Mouse (Mus musculus): ENCODE results near the gene Tmprss12. TPM values are rescaled to one million over a fixed set of nuclear protein-coding genes. Genes with fewer than 3 reads are reported as not detected.
"Not testable (repeated sequence)": the region's sequence is repeated elsewhere in the genome, so short reads cannot be mapped to it uniquely, and the experiment has no call there.

The Tmprss12 gene
- not detected for polyA plus RNA-seq (2017; shearing (Covaris generic))

GRCm38 (mm10) chr15:100280626-100281025, at the start of gene Tmprss12:
TSS of gene Tmprss12 (plus strand) at chr15:100280837.
- ATAC-seq, result no peak

GRCm38 (mm10) chr15:100231616-100232525, 48.8 kb upstream of the Tmprss12 start:
- no peak for ATAC-seq

GRCm38 (mm10) chr15:100235208-100235965, 45.2 kb upstream of the Tmprss12 start:
- no peak for ATAC-seq

- ATAC-seq, result no peak
These were observed 43.7 kb upstream of the Tmprss12 start for GRCm38 (mm10) chr15:100236952-100237351.

GRCm38 (mm10) chr15:100241780-100242179, 38.9 kb upstream of the Tmprss12 start:
- no peak for ATAC-seq

- ATAC-seq, result no peak
These were observed 34.7 kb upstream of the Tmprss12 start for GRCm38 (mm10) chr15:100245951-100246350.

GRCm38 (mm10) chr15:100247296-100247695, 33.3 kb upstream of the Tmprss12 start:
- ATAC-seq, result no peak

GRCm38 (mm10) chr15:100248665-100249433, 31.8 kb upstream of the Tmprss12 start:
- ATAC-seq, result no peak

- ATAC-seq, result no peak
These were observed 29.4 kb upstream of the Tmprss12 start for GRCm38 (mm10) chr15:100251153-100251780.

- no peak for ATAC-seq
These were observed 24.3 kb upstream of the Tmprss12 start for GRCm38 (mm10) chr15:100256386-100256785.

- ATAC-seq, result no peak
These were observed 23.3 kb upstream of the Tmprss12 start for GRCm38 (mm10) chr15:100257305-100257704.

GRCm38 (mm10) chr15:100258646-100259425, 21.8 kb upstream of the Tmprss12 start:
- no peak for ATAC-seq

- ATAC-seq, result not testable (repeated sequence)
These were observed 20.3 kb upstream of the Tmprss12 start for GRCm38 (mm10) chr15:100260351-100260750.

GRCm38 (mm10) chr15:100263246-100263905, 17.3 kb upstream of the Tmprss12 start:
- no peak for ATAC-seq

- ATAC-seq, result no peak
These were observed 14.9 kb upstream of the Tmprss12 start for GRCm38 (mm10) chr15:100265586-100266325.

- no peak for ATAC-seq
These were observed 11.7 kb upstream of the Tmprss12 start for GRCm38 (mm10) chr15:100268916-100269315.

- no peak for ATAC-seq
These were observed 10.9 kb upstream of the Tmprss12 start for GRCm38 (mm10) chr15:100269776-100270175.

- ATAC-seq, result not testable (repeated sequence)
These were observed 10.0 kb upstream of the Tmprss12 start for GRCm38 (mm10) chr15:100270609-100271008.

- no peak for ATAC-seq
These were observed 9.2 kb upstream of the Tmprss12 start for GRCm38 (mm10) chr15:100271411-100271810.

- ATAC-seq, result not testable (repeated sequence)
These were observed 6.8 kb upstream of the Tmprss12 start for GRCm38 (mm10) chr15:100273791-100274308.
